In the genomic region with DNA sequence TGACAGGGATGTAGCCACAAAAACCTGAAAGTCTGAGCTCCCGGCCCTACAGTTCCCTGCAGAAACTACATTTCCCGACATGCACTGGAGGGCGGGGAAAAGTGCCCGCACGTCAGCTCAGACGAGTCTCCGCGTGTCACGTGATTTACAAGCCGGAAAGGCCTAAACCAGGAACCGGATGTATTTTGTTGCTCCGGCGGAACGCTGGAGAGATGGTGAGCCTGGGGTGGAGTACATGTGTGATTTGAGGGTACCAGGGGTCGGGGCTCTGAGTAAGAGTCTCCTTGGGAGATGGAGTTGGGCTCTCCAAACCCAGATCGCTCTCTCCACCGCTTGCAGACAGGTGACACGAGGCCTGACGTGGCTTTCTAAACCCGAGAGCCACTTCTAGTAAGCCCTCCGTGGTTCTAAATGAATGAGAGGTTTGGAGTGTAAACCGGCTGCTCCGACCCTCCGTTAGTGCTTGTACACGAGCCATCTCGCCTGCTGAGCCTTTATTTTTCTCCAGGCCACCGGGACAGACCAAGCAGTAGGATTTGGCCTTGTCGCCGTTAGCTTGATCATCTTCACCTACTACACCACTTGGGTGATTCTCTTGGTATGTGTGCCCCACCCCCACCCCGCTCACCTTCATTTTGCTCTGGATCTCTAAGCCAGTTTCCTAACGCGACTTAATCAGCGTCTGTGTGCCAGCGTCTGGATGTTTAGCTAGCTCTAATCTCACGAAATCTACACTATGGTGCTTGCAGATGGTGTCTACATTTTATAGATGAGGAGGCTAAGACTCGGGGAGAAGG, we compare ENCODE assay signal across 8 mouse cellular contexts. TPM values are rescaled to one million over a fixed set of nuclear protein-coding genes. Genes with fewer than 3 reads are reported as not detected.
DNase-seq lines count a peak whose midpoint lies in the region; ATAC-seq and TF ChIP-seq lines count a peak whose summit lies in the region.

Dpm2 (plus strand) TSS at position 161 of the 797 bp plus-strand sequence.

- peak within 1 kb of the TSS; percentile 78 for H3K4me3 ChIP-seq in embryonic facial prominence, embryonic 13.5 days
- H3K4me3 ChIP-seq in kidney, adult 2 months (ENCODE audit: insufficient read depth, low read depth, low read length), result peak within 1 kb of the TSS; percentile 90
- H3K4me3 ChIP-seq in limb, embryonic 12.5 days (replicated peaks), result peak within 1 kb of the TSS; percentile 75
- H3K4me3 ChIP-seq in midbrain, embryonic 15.5 days, result peak within 1 kb of the TSS; percentile 62
- H3K4me3 ChIP-seq in spleen, adult 2 months (ENCODE audit: extremely low read depth, insufficient read depth, insufficient read length), result peak within 1 kb of the TSS; percentile 99

- H3K27ac ChIP-seq in embryonic facial prominence, embryonic 13.5 days, result peak within 1 kb of the TSS; percentile 48
- H3K27ac ChIP-seq in kidney, adult 2 months (ENCODE audit: insufficient read depth, low read depth, low read length), result 0 out of 2 replicates have a peak within 1 kb of the TSS, but pooled peaks have one; percentile 41
- peak within 1 kb of the TSS; percentile 56; the same call in 1 of the 2 replicates for H3K27ac ChIP-seq in limb, embryonic 12.5 days
- H3K27ac ChIP-seq in midbrain, embryonic 15.5 days, result peak within 1 kb of the TSS; percentile 72
- H3K27ac ChIP-seq in spleen, adult 2 months (ENCODE audit: insufficient read depth, low read length), result peak within 1 kb of the TSS; percentile 74

- peak; percentile 66 for TF ChIP-seq POLR2A in kidney, adult 2 months (IDR thresholded peaks at IDR 0.05; ENCODE audit: low read depth, low read length)
- TF ChIP-seq POLR2A in spleen, adult 2 months (IDR thresholded peaks at IDR 0.05; ENCODE audit: low read depth, low read length), result peak; percentile 91

- peaks cover 23% of the 10 kb centered on the region for H3K4me1 ChIP-seq in embryonic facial prominence, embryonic 13.5 days
- H3K4me1 ChIP-seq in kidney, adult 2 months (ENCODE audit: control insufficient read depth, insufficient read depth, low read length), result peaks cover 3% of the 10 kb centered on the region; the same call in 1 of the 2 replicates
- peaks cover 15% of the 10 kb centered on the region for H3K4me1 ChIP-seq in limb, embryonic 12.5 days (replicated peaks)
- H3K4me1 ChIP-seq in midbrain, embryonic 15.5 days, result peaks cover 32% of the 10 kb centered on the region
- peaks cover 5% of the 10 kb centered on the region; the same call in 1 of the 2 replicates for H3K4me1 ChIP-seq in spleen, adult 2 months (ENCODE audit: control insufficient read depth, insufficient read depth, insufficient read length)

- ATAC-seq in embryonic facial prominence, embryonic 13.5 days (ENCODE audit: insufficient number of reproducible peaks, insufficient read depth, low FRiP score, low TSS enrichment, low read depth), result 0 out of 2 replicates have a peak, but pooled peaks have one; percentile 44
- ATAC-seq in limb, embryonic 12.5 days (ENCODE audit: insufficient number of reproducible peaks, insufficient read depth, low FRiP score, low TSS enrichment, low read depth), result peak; percentile 72
- peak; percentile 78 for ATAC-seq in midbrain, embryonic 15.5 days (replicated peaks)

- WGBS in embryonic facial prominence, embryonic 13.5 days, result 2% methylated on average over 36 of the region's 36 CpGs
- WGBS in kidney, adult 2 months, result under 1% methylated on average over 36 of the region's 36 CpGs
- 2% methylated on average over 36 of the region's 36 CpGs for WGBS in limb, embryonic 12.5 days
- WGBS in midbrain, embryonic 15.5 days, result 2% methylated on average over 36 of the region's 36 CpGs
- under 1% methylated on average over 36 of the region's 36 CpGs for WGBS in spleen, adult 2 months

- peaks cover 44% of the 10 kb centered on the region for H3K36me3 ChIP-seq in embryonic facial prominence, embryonic 13.5 days
- H3K36me3 ChIP-seq in kidney, adult 2 months (ENCODE audit: control insufficient read depth, insufficient read depth, low read length), result peaks cover 3% of the 10 kb centered on the region; the same call in 1 of the 2 replicates
- H3K36me3 ChIP-seq in limb, embryonic 12.5 days, result peaks cover 45% of the 10 kb centered on the region
- peaks cover 13% of the 10 kb centered on the region for H3K36me3 ChIP-seq in midbrain, embryonic 15.5 days (replicated peaks)
- peaks cover 28% of the 10 kb centered on the region for H3K36me3 ChIP-seq in spleen, adult 2 months (ENCODE audit: control insufficient read depth, insufficient read depth, low read length)

- TF ChIP-seq CTCF in kidney, adult 2 months (conservative IDR thresholded peaks at IDR 0.05; ENCODE audit: insufficient read depth, insufficient read length, low read depth, low read length), result no peak
- no peak for TF ChIP-seq CTCF in spleen, adult 2 months (IDR thresholded peaks at IDR 0.05; ENCODE audit: extremely low read depth, insufficient read depth, insufficient read length, insufficient replicate concordance)

- peak within 1 kb of the TSS; percentile 95 for H3K4me2 ChIP-seq in embryonic facial prominence, embryonic 13.5 days
- peak within 1 kb of the TSS; percentile 93 for H3K4me2 ChIP-seq in limb, embryonic 12.5 days
- peak within 1 kb of the TSS; percentile 85 for H3K4me2 ChIP-seq in midbrain, embryonic 15.5 days

- no peaks in the 10 kb centered on the region for H3K27me3 ChIP-seq in embryonic facial prominence, embryonic 13.5 days
- no peaks in the 10 kb centered on the region for H3K27me3 ChIP-seq in kidney, adult 2 months (replicated peaks; ENCODE audit: control insufficient read depth, insufficient read depth, low read length)
- no peaks in the 10 kb centered on the region for H3K27me3 ChIP-seq in limb, embryonic 12.5 days
- no peaks in the 10 kb centered on the region for H3K27me3 ChIP-seq in midbrain, embryonic 15.5 days (replicated peaks)
- H3K27me3 ChIP-seq in spleen, adult 2 months (ENCODE audit: control insufficient read depth, insufficient read depth, low read length), result no peaks in the 10 kb centered on the region

- no peaks in the 10 kb centered on the region for H3K9me3 ChIP-seq in embryonic facial prominence, embryonic 13.5 days
- H3K9me3 ChIP-seq in limb, embryonic 12.5 days, result no peaks in the 10 kb centered on the region
- H3K9me3 ChIP-seq in midbrain, embryonic 15.5 days, result no peaks in the 10 kb centered on the region

- H3K9ac ChIP-seq in embryonic facial prominence, embryonic 13.5 days, result peak within 1 kb of the TSS; percentile 82
- peak within 1 kb of the TSS; percentile 68 for H3K9ac ChIP-seq in limb, embryonic 12.5 days (replicated peaks)
- peak within 1 kb of the TSS; percentile 72 for H3K9ac ChIP-seq in midbrain, embryonic 15.5 days

- DNase-seq in 3134 (ENCODE audit: extremely low read depth, insufficient read length, low spot score), result peak; percentile 76
- peak; percentile 92 to 93 for DNase-seq in adrenal gland, postnatal 36 days
- peak; percentile 95 for DNase-seq in heart, adult 18-20 months
- peak; percentile 96 for DNase-seq in kidney, adult 2 months
- peak; percentile 87 to 90 for DNase-seq in spleen, adult 2 months (ENCODE audit: low read depth in 1 of 2, low spot score in 2 of 2)

RNA-seq across cellular contexts. Expression of gene Dpm2, which starts in this region (rescaled TPM):
- 10 to 100 TPM; 60.5 to 61.1 TPM for total RNA-seq in adrenal gland, postnatal 36 days (2021)
- polyA plus RNA-seq in embryonic facial prominence, embryonic 13.5 days (2015; fragmentation: Nextera tagmentation; extraction: Ambion mirVana), result 112 and 116 TPM in 2 replicates
- total RNA-seq in heart, adult 18-20 months (2021), result 10 to 100 TPM; 14.0 to 20.2 TPM
- 120 and 138 TPM in 2 replicates for polyA plus RNA-seq in kidney, adult 2 months (2012; rRNA removed)
- 99.3 and 99.7 TPM in 2 replicates for polyA plus RNA-seq in limb, embryonic 12.5 days (2016; fragmentation: Nextera tagmentation; extraction: Ambion mirVana)
- 145 and 150 TPM in 2 replicates for polyA plus RNA-seq in midbrain, embryonic 15.5 days (2015; fragmentation: Nextera tagmentation; extraction: Ambion mirVana)
- 85.8 and 96.9 TPM in 2 replicates for polyA plus RNA-seq in spleen, adult 2 months (2012; rRNA removed)

Comparison
In these comparisons a context has a peak if more than half of its experiments do, and no peak if none do; other contexts are left out.
1. Peak in every context shown above with its lines: DNase-seq, ATAC-seq, H3K4me3 ChIP-seq and H3K27ac ChIP-seq.